Mouse (Mus musculus) fibroblast of lung, adult 2 months (primary cell): ENCODE data around the gene Marcks.
"Not testable (repeated sequence)": the region's sequence is repeated elsewhere in the genome, so short reads cannot be mapped to it uniquely, and the experiment has no call there.

Experiments used
- DNase-seq: peaks from one replicate; pipeline ENCODE4 v3.0.0-alpha.2; 2011; ENCODE audit warnings: low read depth

Gene Marcks

DNA sequence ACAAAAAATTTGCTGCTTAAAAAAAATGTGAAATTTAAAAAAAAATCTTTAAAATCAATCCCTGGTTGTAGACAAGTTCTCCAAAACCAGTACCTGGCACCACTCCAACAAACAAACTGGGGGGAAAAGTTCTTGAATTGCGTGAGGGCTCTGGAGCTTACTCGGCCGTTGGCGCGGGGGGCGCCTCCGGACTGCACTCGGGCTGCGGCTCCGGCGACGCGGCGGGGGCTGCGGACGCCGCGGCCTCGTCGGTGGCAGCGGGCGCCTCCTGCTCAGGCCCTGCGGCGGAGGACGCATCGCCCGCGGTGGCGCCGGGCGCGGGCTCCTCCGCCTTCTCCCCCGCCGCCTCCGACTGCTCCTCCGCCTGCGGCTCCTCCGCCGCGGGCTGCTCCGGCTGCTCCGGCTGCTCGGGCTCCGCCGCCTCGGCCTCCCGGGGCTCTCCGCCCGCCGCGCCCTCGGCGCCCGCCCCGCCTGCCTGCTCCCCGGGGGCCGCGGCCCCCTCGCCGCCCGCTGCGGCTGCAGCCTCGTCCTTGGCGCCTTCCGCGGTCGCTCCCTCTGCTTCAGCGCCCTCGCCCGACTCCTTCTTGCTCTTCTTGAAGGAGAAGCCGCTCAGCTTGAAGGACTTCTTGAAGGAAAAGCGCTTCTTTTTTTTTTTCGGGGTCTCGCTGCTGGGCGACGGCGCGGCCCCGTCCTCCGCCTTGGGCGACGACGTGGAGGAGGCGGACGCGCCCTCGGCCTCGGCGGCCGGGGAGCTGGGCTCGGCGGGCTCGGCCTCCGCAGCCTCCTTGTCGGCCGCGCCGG, 2.6 kb downstream of the Marcks start:
- DNase-seq = no peak

DNA sequence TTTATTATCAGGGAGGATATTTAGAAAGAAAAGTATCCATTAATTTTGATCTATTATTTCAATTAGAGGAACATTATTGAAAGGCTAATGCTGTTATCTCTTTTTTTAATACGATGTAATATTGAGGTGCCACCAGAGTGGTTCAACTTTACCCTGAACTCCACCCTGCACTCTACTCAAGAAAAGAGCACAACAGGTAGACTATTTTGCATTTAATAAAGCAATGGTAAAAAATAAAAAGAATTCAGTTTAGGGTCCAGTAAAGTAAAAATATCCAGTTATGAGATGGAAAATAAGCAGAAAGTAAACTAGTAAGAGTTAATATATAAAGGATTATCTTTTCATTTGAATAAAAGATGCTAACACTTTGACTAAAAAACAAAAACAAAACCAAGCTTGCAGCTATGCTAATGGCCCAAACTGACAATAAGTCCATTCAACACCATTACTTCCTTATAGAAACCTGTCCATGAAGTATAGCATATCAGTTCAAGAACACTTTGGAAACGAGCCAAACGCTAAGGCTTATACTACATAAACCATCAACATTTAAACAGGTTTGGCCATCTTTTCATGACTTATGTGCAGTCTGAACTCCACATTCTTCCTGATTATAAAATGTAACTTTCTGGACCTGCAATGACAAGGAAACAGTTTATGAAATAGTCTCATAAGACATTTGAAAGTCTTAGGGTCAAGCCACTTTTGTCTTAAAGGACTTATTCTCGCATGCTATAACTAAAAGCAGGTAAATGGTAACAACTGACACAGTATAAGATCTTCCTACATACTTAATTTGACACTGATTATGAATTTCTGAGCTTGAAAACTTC, 4.6 kb downstream of the Marcks start:
- DNase-seq = no peak

DNA sequence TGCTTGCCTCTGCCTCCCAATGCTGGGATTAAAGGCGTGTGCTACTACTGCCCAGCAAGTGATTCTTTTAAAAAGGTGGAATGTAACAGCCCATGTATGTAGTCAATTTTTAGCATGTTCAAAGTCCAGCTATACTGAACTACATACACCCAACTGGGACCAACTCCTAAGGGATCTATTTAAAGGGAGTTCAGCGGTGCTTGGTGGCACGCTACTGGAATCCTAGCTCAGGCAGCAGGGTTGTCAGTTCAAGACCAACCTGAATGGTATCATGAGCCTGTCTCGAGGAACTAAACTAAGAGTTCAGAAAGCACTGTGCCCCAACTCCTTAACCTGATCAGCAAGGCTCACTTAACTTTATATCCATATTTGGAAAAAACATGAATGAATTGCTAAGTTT, 6.0 kb downstream of the Marcks start:
- DNase-seq = no peak

DNA sequence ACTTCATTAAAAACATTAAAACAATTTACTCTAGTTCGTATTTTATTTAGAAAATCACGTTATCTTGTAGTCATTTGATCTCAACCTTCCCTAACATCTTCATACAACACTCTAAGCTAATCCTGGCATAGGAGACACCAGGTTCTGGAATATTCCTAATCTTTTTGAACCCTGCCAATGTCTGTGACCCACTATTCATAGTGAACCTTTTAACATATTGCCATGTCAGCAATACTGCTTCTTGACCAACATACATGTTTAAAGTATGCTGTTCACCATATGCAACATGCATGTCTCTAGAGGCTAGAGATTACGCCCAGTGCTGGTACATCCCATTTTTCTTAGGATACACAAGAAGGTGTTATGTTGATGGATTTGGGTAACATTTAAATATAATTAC, 9.1 kb downstream of the Marcks start:
- no peak for DNase-seq

DNA sequence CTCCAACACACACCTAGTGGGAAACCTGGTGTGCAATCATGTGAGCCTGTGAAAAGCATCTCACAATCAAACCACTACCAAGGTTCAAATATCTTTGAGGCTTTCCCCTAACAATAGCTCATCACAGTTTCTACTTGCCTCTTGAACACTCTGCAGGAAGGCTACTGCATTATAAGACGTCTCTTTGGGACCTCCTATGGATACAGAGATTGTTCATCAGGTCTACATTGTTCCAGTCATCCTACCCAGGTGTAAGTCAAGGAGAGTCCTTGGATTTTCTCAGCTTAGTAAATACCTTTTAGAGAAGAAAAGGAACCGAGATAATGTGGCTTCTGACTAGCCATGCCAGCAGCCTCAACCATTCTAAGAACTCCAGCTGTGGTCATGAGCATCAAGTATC, 23.4 kb downstream of the Marcks start:
- DNase-seq = no peak

DNA sequence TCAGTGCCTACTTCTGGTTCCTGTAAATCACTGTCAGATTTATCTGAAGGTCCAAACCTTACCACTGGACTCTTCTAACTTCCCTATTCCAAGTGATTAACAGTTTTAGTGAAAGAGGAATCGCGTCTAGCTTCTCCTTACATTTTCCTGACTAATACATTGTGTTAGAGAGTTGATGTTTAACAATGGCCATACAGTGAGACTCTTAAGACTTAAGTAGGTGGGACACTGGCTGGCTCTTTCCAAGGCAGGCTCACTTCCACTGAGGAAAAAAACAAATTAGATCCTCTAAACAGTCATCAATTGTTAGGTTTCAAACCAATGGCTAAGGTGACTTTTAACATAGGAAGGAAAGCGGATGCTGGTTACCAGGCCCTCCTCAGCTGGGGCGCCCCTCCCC, 25.9 kb downstream of the Marcks start:
- DNase-seq = no peak

DNA sequence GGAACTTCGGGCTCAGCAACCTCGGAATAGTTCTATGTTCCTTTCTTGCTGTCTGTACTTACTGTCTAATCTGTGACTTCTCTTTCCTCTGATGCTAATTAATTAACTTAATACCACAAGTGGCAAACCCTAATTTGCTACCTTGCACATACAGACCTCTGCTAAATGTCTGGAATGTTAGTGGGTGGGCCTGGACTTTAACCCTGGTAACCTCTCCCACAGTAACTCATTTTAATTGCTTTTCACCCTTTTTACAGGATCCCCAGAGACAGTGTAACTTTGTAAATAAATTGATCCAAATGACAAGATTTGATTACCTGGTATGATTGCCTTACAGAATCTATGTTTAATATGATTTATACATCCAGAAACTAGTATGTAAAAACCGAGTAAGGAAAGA, 26.4 kb downstream of the Marcks start:
- DNase-seq = no peak

DNA sequence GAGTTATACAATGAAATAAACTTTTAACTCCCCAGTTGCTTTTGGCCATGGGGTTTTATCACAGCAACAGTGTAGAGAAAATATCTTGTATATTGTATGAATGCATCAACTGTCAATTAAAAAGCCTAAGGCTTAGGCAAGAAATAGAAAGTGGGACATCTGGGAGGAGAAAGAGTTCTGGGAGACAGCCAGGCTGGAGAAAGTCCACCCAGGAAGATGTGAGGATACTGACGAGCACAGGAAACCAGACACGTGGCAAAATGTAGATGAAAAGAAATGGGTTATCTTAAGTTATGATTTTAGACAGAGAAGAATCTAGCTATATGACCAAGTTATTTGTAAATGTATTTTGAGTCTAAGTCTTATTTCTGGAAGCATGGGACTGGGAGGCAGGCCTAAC, 27.3 kb downstream of the Marcks start:
- DNase-seq = no peak

DNA sequence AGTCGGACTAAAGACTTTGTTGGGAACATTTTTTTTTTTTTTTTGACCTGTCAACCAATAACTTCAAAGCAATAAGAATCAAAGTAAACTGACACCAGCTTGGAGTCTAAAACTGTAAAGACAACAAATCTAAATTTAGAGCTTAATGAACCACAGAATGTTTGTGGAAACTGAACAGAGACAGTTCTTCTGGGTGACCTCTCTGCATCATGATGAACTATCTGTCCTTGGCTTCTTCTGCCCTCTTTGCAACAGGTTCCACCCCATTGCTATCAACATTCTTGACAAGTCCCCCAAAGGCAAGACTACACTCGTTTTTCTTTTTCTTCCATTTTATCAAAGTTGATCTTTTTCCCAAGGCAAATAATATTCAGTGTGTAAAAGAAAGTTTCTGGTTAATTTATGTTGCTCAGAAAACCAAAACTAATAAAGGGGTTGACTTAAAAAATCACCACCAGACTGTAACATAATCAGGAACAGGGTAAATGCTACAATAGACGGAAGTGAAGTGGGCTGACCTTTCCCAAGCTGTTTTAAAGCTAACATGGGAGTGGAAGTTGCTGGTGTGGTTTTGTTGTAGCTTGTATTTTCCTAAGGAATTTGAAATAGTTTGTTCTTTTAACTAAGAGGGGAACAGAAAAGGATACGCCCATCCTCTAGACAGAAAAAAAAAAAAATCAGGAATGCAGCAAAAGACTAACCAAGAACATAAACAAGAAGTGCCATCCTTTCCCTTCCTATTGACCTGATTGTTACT, 31.7 kb downstream of the Marcks start:
- no peak for DNase-seq

DNA sequence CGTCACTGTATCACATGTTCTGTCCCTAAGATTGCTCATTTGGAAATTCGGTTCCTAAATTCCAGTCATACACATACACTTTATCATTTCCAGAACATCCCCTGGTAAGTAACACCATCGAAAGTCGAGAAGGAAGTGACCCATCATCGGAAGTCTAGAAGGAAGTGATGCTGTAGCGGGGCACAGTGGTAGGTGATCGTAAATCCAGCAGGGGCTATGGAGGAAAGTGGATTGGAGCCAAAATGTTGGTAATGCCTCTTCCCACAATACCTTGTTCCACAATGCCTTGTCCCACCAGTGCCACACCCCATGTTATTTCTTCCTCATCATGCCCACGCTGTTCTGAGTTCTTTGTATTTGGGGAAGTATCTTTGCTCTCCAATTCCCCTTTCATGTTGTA, 32.4 kb downstream of the Marcks start:
- DNase-seq = no peak

DNA sequence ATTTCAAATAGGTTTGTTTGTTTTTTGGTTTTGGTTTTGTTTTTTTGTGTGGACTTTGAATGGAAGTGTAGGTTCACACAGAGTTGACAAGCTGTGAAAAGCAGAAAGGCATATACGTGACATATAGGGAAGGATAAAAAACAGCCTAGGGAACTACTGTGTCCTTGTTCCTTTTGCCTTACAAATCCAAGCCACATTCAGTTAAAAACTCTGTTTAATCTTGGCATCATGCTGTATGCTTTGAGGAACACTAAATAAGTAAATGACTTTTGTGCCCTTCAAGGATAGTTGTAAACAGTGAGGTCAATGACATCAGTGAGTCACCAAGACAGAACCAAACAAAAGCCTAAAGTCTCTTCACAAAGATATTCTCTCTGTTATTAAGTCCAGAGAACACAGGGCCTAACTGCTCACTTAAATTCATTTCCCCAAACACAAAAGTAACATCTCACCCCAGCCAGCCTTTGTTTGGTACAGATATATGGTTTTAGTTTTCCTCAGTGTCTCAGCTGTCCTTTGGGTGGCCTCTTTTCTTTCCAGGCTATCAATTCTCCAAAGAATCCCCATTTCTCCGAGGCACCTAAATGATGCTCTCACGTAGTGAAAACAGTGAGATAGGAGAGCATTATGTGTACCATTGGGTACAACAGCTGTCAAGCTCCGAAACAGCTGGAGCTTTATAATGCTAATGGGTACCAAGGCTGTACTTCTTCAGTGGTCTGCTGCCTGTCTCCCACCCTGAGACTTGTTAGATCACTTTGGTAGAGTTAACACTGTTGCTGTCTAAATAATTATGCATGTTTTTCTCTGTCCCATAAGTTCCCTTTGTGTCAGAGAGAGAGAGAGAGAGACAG, 36.3 kb downstream of the Marcks start:
- no peak for DNase-seq

DNA sequence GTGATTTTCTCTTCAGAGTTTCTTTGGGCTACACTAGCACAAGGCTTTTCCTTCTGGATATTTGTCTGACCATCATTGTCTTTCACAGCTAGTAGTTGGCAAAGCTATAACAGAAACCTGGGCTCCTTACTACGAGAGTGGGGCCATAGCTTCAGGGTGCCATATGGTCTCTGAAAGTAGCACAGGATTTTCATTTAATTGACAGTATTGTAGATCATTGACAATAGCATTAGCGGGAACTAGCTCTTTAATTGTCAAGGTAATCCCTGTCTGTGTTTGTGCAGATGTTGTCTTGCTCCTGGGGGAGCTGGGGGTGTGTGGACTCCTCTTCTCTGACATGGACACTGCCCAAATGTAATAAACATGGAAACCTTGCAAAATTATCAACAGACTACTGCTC, 37.0 kb downstream of the Marcks start:
- no peak for DNase-seq

DNA sequence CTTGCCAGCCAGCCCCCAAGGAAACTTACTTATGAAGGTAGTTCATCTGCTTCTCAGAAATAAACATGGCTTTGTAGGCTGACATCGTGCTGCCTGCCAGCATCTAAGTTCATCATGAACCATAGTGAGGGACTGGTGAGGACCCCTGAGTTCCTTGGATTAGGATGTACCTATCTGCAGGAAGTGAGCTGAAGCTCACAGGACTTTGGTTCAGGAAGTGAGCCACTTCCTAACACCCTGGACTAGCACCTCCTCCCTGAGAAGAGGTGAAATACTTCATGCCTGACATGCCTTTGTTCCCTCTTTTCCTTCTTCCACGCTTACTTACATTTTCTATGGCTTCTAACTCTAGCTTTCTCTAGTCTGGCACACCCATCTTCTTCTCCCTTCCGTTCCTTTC, 42.2 kb downstream of the Marcks start:
- DNase-seq = no peak

DNA sequence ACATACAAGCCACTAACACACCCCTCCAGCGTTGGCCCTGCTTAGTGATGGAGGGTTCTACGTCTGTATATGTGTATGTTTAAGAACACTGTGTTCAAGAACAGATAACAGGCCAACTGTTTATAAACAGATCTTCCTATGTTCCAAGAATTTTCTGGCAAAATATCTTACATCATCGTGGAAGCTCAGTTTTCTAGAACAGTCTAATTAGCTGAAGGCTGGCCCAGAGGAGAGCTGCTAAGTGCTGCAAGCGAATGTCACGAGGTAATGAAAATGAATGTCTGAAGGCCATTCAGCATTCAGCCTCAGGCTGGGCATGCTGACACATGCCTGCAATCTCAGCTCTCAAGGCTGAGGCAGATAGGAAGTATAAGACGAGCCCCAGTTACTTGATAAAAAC, 42.9 kb downstream of the Marcks start:
- no peak for DNase-seq

DNA sequence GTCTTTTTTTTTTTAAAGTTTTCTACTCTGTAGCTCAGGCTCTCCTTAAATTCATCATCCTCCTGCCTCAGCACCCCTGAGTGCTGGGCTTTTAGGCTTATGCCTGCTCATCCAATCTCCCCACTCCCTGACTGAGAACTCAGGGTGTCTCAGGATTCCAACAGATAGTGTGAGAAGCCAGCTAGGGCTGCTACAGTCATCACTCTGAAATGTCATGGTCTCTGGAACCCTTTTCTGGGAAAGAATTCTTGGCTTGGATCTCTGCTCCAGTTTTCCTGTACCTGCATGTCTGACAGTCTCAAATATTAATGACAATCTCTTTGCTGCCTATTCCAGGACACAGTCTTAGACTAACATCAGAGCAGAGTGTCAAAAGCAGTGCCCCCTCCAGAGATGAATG, 45.4 kb downstream of the Marcks start:
- DNase-seq = no peak

DNA sequence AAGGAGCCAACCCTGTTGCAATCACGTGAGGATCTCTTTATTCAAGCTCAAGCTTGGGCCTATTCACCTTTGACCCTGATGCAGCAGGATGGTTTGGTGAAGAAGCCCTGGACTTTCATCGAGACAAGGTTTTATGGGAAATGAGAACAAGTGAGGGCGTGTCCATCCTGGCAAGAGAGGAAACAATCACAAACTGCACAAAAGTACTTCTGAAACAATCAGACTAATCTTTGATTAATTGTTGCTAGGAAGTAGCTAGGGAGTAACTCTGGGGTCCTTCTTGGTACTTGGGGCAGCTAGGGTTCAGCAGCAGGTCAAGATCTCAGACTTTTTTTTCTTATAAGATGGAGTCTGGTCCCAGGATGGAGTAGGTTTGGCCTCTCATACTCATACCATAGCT, 48.3 kb downstream of the Marcks start:
- DNase-seq = no peak

DNA sequence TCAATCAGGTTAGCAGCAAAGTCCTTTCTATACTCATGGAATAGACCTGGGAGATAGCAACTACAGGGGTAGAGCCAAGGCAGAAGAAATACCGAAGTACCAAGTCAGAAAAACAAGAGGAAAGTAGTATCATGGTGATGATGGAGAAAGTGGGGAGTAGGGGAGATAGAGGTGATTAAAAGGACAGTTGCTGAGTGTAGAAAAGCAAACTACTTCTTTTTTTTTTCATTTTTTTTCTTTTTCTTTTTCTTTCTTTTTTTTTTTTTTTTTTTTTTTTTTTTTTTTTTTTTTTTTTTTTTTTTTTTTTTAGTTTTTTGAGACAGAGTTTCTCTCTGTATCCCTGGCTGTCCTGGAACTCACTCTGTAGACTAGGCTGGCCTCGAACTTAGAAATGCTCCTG, 54.6 kb downstream of the Marcks start:
- DNase-seq = not testable (repeated sequence)
